Comparison of ENCODE assay signal across 28 mouse cellular contexts in the genomic region with DNA sequence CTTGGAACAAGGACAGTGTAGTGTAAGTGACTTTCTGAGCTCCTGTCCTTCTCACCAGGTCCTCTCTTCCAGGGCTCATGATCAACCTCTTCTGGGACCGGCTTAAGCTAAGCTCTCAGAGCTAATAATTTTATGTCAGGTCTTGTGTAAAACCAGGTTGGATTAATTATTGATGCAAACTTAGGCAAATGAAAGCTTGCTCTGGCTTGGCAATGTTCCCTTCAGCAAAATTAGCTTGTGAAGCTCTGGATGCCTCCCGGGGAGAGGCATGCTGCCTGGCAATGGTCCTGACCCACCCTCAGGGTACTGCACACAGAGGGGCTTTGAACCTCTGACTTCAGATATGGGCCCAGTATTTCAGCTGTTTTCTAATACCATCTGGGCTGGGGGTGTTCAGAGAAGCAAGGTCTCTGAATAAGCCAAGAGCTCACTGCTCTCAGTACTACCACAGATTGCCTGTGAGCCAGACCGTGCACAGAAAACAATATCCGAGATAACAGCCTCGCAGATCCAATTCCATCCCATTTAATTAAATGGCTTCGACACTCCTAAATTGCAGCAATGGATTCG.
DNase-seq lines count a peak whose midpoint lies in the region; ATAC-seq and TF ChIP-seq lines count a peak whose summit lies in the region.
"Had no signal": no experiment of that assay in that cellular context is flagged by ENCODE, and none has a peak within 500 bp of the region (broad histone marks: within the 10 kb centered on the region; RNA-seq: fewer than 3 reads in every experiment).

No protein-coding gene starts in this region.

- ATAC-seq in hindbrain, embryonic 16.5 days, result peak; percentile 61; the same call in 1 of the 2 replicates
- no peak for ATAC-seq in hindbrain, embryonic 11.5 days (ENCODE audit: low FRiP score)
- ATAC-seq: intestine, embryonic 16.5 days had no signal

- H3K4me1 ChIP-seq in hindbrain, embryonic 16.5 days (ENCODE audit: control insufficient read depth, insufficient read depth, low read depth, low read length), result no peaks in the 10 kb centered on the region
- no peaks in the 10 kb centered on the region for H3K4me1 ChIP-seq in hindbrain, embryonic 11.5 days (replicated peaks; ENCODE audit: control insufficient read depth, insufficient read depth, low read length)
- H3K4me1 ChIP-seq: embryonic facial prominence, embryonic 10.5 days; embryonic facial prominence, embryonic 15.5 days; forebrain, embryonic 12.5 days; kidney, embryonic 15.5 days; limb, embryonic 12.5 days; liver, embryonic 15.5 days; midbrain, embryonic 10.5 days had no signal

- TF ChIP-seq POLR2A in brain, embryonic 14.5 days (IDR thresholded peaks at IDR 0.05; ENCODE audit: borderline replicate concordance, extremely low read depth, insufficient read depth, insufficient read length, poor library complexity, severe bottlenecking), result no peak

- H3K4me3 ChIP-seq in hindbrain, embryonic 16.5 days (ENCODE audit: low read length), result no peak overlapping the region
- H3K4me3 ChIP-seq in hindbrain, embryonic 11.5 days (ENCODE audit: low read depth, low read length), result no peak overlapping the region
- H3K4me3 ChIP-seq in layer of hippocampus, adult 2 months, result no peak overlapping the region
- H3K4me3 ChIP-seq: embryonic facial prominence, embryonic 10.5 days; embryonic facial prominence, embryonic 15.5 days; forebrain, embryonic 12.5 days; gastrocnemius, adult 2 months; kidney, embryonic 15.5 days; limb, embryonic 12.5 days; liver, embryonic 15.5 days; midbrain, embryonic 10.5 days had no signal

- H3K4me2 ChIP-seq in hindbrain, embryonic 16.5 days (ENCODE audit: low read length), result no peak overlapping the region
- no peak overlapping the region for H3K4me2 ChIP-seq in hindbrain, embryonic 11.5 days (replicated peaks; ENCODE audit: low read depth, low read length)
- H3K4me2 ChIP-seq: embryonic facial prominence, embryonic 15.5 days; forebrain, embryonic 12.5 days; heart, embryonic 11.5 days; kidney, embryonic 15.5 days; limb, embryonic 12.5 days; liver, embryonic 15.5 days; lung, embryonic 14.5 days had no signal

- H3K27me3 ChIP-seq in hindbrain, embryonic 16.5 days (replicated peaks; ENCODE audit: control insufficient read depth, insufficient read depth, low read length), result no peaks in the 10 kb centered on the region
- H3K27me3 ChIP-seq in hindbrain, embryonic 11.5 days (ENCODE audit: control insufficient read depth, insufficient read depth, low read length), result no peaks in the 10 kb centered on the region
- H3K27me3 ChIP-seq: embryonic facial prominence, embryonic 15.5 days; forebrain, embryonic 12.5 days; kidney, embryonic 15.5 days; limb, embryonic 12.5 days; liver, embryonic 15.5 days had no signal

- H3K27ac ChIP-seq in hindbrain, embryonic 16.5 days (ENCODE audit: low read depth, low read length), result no peak overlapping the region
- H3K27ac ChIP-seq in hindbrain, embryonic 11.5 days (ENCODE audit: low read depth, low read length), result no peak overlapping the region
- H3K27ac ChIP-seq in layer of hippocampus, adult 2 months, result 0 out of 2 replicates have a peak overlapping the region, but pooled peaks have one; percentile 24
- H3K27ac ChIP-seq: embryonic facial prominence, embryonic 10.5 days; embryonic facial prominence, embryonic 15.5 days; forebrain, embryonic 12.5 days; gastrocnemius, adult 2 months; kidney, embryonic 15.5 days; limb, embryonic 12.5 days; liver, embryonic 15.5 days; midbrain, embryonic 10.5 days had no signal

- 74% methylated on average over 7 of the region's 7 CpGs for WGBS in hindbrain, embryonic 16.5 days
- WGBS in hindbrain, embryonic 11.5 days, result 91% methylated on average over 7 of the region's 7 CpGs

- no peak overlapping the region for H3K9ac ChIP-seq in hindbrain, embryonic 16.5 days (ENCODE audit: low read depth, low read length)
- H3K9ac ChIP-seq in hindbrain, embryonic 11.5 days (ENCODE audit: low read depth, low read length), result no peak overlapping the region
- H3K9ac ChIP-seq: embryonic facial prominence, embryonic 15.5 days; forebrain, embryonic 12.5 days; kidney, embryonic 15.5 days; limb, embryonic 12.5 days; liver, embryonic 15.5 days; lung, embryonic 14.5 days had no signal

- no peak for TF ChIP-seq CTCF in layer of hippocampus, adult 2 months (conservative IDR thresholded peaks at IDR 0.05)
- no peak for TF ChIP-seq CTCF in brain, embryonic 14.5 days (IDR thresholded peaks at IDR 0.05; ENCODE audit: borderline replicate concordance, extremely low read depth, insufficient read depth, insufficient read length)

- H3K9me3 ChIP-seq in hindbrain, embryonic 16.5 days (ENCODE audit: control insufficient read depth, low read length), result no peaks in the 10 kb centered on the region
- H3K9me3 ChIP-seq in hindbrain, embryonic 11.5 days (ENCODE audit: control insufficient read depth, low read length), result no peaks in the 10 kb centered on the region
- H3K9me3 ChIP-seq: embryonic facial prominence, embryonic 10.5 days; embryonic facial prominence, embryonic 15.5 days; forebrain, embryonic 12.5 days; kidney, embryonic 15.5 days; limb, embryonic 12.5 days; liver, embryonic 15.5 days; midbrain, embryonic 10.5 days had no signal

- DNase-seq in hindbrain, embryonic 11.5 days (ENCODE audit: low spot score), result no peak
- no peak for DNase-seq in layer of hippocampus, adult 2 months (ENCODE audit: low spot score in 2 of 2)
- DNase-seq in layer of hippocampus, adult 9-10 months (ENCODE audit: low spot score), result no peak
- peak; percentile 30 for DNase-seq in brain, embryonic 14.5 days (ENCODE audit: low read depth)
- DNase-seq in layer of hippocampus, postnatal 10 days (ENCODE audit: low spot score in 2 of 2), result peak; percentile 15 to 29
- DNase-seq: adrenal gland, postnatal 25 days; B cell, adult 2 months; cerebellum, adult 2 months; cerebellum, postnatal 25 days; gastrocnemius, adult 2 months; gastrocnemius, postnatal 36 days; heart, adult 18-20 months; heart, postnatal 36 days; lung, embryonic 14.5 days; lung, postnatal 14 days; retina, postnatal 1 day; right cerebral cortex, postnatal 14 days; thymus, postnatal 4 days had no signal

- H3K36me3 ChIP-seq in hindbrain, embryonic 16.5 days (ENCODE audit: control insufficient read depth, insufficient read depth, low read length), result no peaks in the 10 kb centered on the region
- H3K36me3 ChIP-seq in hindbrain, embryonic 11.5 days (ENCODE audit: control insufficient read depth, insufficient read depth, low read length), result no peaks in the 10 kb centered on the region
- H3K36me3 ChIP-seq: embryonic facial prominence, embryonic 10.5 days; embryonic facial prominence, embryonic 15.5 days; forebrain, embryonic 12.5 days; kidney, embryonic 15.5 days; limb, embryonic 12.5 days; liver, embryonic 15.5 days; midbrain, embryonic 10.5 days had no signal

Comparison
In these comparisons a context has a peak if more than half of its experiments do, and no peak if none do; other contexts are left out.
1. DNase-seq: peak in brain, embryonic 14.5 days (single experiment) and layer of hippocampus, postnatal 10 days (2 of 2); none in hindbrain, embryonic 11.5 days (single experiment), layer of hippocampus, adult 2 months (0 of 2) and layer of hippocampus, adult 9-10 months (single experiment).